Mouse (Mus musculus) bone marrow macrophage, adult 2 months (primary cell): ENCODE results near the gene Naglu.

Experiments
- CTCF ChIP-seq: IDR thresholded peaks from 2 replicates; pipeline ENCODE4 v1.5.1; 2012; ENCODE audit warnings: low read depth, mild to moderate bottlenecking, low read length, moderate library complexity
- POLR2A ChIP-seq: IDR thresholded peaks from 2 replicates; pipeline ENCODE4 v1.6.1; 2012; ENCODE audit warnings: mild to moderate bottlenecking, low read depth, low read length, borderline replicate concordance

GRCm38 (mm10) chr11:101081659-101082058, 11.8 kb downstream of the Naglu start:
- TF ChIP-seq CTCF (no peak), POLR2A (no peak)
